Mouse (Mus musculus) megakaryocyte, adult 5-6 weeks (primary cell): ENCODE results near the gene Gm3646. TPM values are rescaled to one million over a fixed set of nuclear protein-coding genes. Genes with fewer than 3 reads are reported as not detected.

Experiments
- ATAC-seq: 2 replicates; pipeline ENCODE4 v1.8.0; 2016; ENCODE audit warnings: mild to moderate bottlenecking, inconsistent platforms; ENCODE audit not compliant: poor library complexity, severe bottlenecking
- total RNA-seq, 2 experiments: library from RNA; stranded (forward) in 1 of 2; stranded (reverse) in 1 of 2; fragments of 153-499, 151-499 nt in 1 of 2; fragments of 221-1000, 200-1000 nt in 1 of 2; gene quantifications; 2 replicates each; pipeline versions ENCODE4 v1.2.3 to v1.2.4; 2015 to 2017

Gene Gm3646
- total RNA-seq (2015) (not detected in 2 replicates), total RNA-seq (2017) (not detected in 2 replicates)

- ATAC-seq: no peak
These were observed at the start of gene Gm3646 for GRCm38 (mm10) chr1:39805243-39805979. Gene Gm3646 (minus strand): TSS chr1:39805332.

GRCm38 (mm10) chr1:39847066-39847465, 41.9 kb upstream of the Gm3646 start:
- ATAC-seq: peak; percentile 95

GRCm38 (mm10) chr1:39846031-39846550, 41.0 kb upstream of the Gm3646 start:
- ATAC-seq: no peak

- no peak for ATAC-seq
These were observed 38.2 kb upstream of the Gm3646 start for GRCm38 (mm10) chr1:39843328-39843727.

- ATAC-seq: no peak
These were observed 37.3 kb upstream of the Gm3646 start for GRCm38 (mm10) chr1:39842218-39843007.

GRCm38 (mm10) chr1:39840856-39841255, 35.7 kb upstream of the Gm3646 start:
- no peak for ATAC-seq

GRCm38 (mm10) chr1:39839838-39840237, 34.7 kb upstream of the Gm3646 start:
- 0 out of 2 replicates have a peak, but pooled peaks have one; percentile 45 for ATAC-seq

GRCm38 (mm10) chr1:39839217-39839616, 34.1 kb upstream of the Gm3646 start:
- no peak for ATAC-seq

GRCm38 (mm10) chr1:39838487-39839169, 33.5 kb upstream of the Gm3646 start:
- ATAC-seq: no peak

GRCm38 (mm10) chr1:39831594-39832039, 26.5 kb upstream of the Gm3646 start:
- ATAC-seq: no peak

GRCm38 (mm10) chr1:39830786-39831593, 25.9 kb upstream of the Gm3646 start:
- ATAC-seq: no peak

- ATAC-seq: no peak
These were observed 19.8 kb upstream of the Gm3646 start for GRCm38 (mm10) chr1:39824902-39825301.

GRCm38 (mm10) chr1:39824240-39824639, 19.1 kb upstream of the Gm3646 start:
- no peak for ATAC-seq

- ATAC-seq: no peak
These were observed 14.5 kb upstream of the Gm3646 start for GRCm38 (mm10) chr1:39819596-39819995.

- ATAC-seq: no peak
These were observed 10.6 kb upstream of the Gm3646 start for GRCm38 (mm10) chr1:39815766-39816165.

- ATAC-seq: no peak
These were observed 7.9 kb upstream of the Gm3646 start for GRCm38 (mm10) chr1:39813067-39813466.

- no peak for ATAC-seq
These were observed 343 bp downstream of the Gm3646 start for GRCm38 (mm10) chr1:39804789-39805188.

GRCm38 (mm10) chr1:39802946-39803345, 2.2 kb downstream of the Gm3646 start:
- no peak for ATAC-seq

GRCm38 (mm10) chr1:39797496-39797895, 7.6 kb downstream of the Gm3646 start:
- no peak for ATAC-seq

- no peak for ATAC-seq
These were observed 8.4 kb downstream of the Gm3646 start for GRCm38 (mm10) chr1:39796765-39797164.
